Comparison of ENCODE assay signal across 7 mouse cellular contexts in the genomic region with DNA sequence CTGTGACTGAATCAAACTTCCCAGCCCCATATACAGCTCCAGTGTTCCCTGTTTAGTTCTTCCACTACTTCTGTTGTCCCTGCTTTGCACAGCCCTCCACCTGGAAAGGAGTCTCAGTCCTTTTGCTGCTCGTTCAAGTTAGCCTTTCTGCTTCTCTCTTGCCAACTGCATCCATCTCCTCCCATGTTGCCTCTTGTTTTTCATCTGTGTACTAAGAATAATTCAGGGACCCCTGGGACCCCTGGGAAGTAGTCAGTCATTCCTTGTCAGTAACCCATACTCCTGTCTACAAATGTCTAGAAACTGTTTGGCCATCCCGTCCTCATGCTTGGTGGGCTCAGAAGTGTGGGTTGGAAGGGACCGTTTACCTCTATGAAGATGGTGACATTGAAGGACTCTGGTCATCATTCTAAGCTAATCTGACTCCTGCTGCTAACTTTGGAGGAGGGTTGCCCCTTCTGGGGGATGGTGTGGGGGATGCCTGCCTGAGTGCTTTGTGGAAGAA. TPM values are rescaled to one million over a fixed set of nuclear protein-coding genes. Genes with fewer than 3 reads are reported as not detected.
DNase-seq lines count a peak whose midpoint lies in the region; ATAC-seq and TF ChIP-seq lines count a peak whose summit lies in the region.

No protein-coding gene starts in this region.

- no peak for TF ChIP-seq EP300 in lung, postnatal 0 days (IDR thresholded peaks at IDR 0.05)

- no peaks in the 10 kb centered on the region for H3K9me3 ChIP-seq in lung, postnatal 0 days (ENCODE audit: low read length)
- no peaks in the 10 kb centered on the region for H3K9me3 ChIP-seq in erythroblast, embryonic 14.5 days (ENCODE audit: control insufficient read depth, low read length)
- no peaks in the 10 kb centered on the region for H3K9me3 ChIP-seq in limb, embryonic 10.5 days (replicated peaks)

- peak overlapping the region; percentile 70 for H3K4me2 ChIP-seq in lung, postnatal 0 days (replicated peaks; ENCODE audit: low read depth, low read length)

- 0 out of 2 replicates have a peak overlapping the region, but pooled peaks have one; percentile 51 for H3K9ac ChIP-seq in lung, postnatal 0 days (replicated peaks; ENCODE audit: low read depth)

- TF ChIP-seq POLR2A in small intestine, adult 2 months (IDR thresholded peaks at IDR 0.05; ENCODE audit: low read depth, low read length), result no peak

- no peak for ATAC-seq in lung, postnatal 0 days

- H3K36me3 ChIP-seq in lung, postnatal 0 days (ENCODE audit: insufficient read depth, low read length), result no peaks in the 10 kb centered on the region
- H3K36me3 ChIP-seq in erythroblast, embryonic 14.5 days (ENCODE audit: control insufficient read depth), result peaks cover 49% of the 10 kb centered on the region
- H3K36me3 ChIP-seq in limb, embryonic 10.5 days, result peaks cover 40% of the 10 kb centered on the region
- no peaks in the 10 kb centered on the region for H3K36me3 ChIP-seq in small intestine, adult 2 months (ENCODE audit: control insufficient read depth, insufficient read depth, low read length)

- TF ChIP-seq CTCF in lung, postnatal 0 days (IDR thresholded peaks at IDR 0.05), result no peak
- no peak for TF ChIP-seq CTCF in small intestine, adult 2 months (IDR thresholded peaks at IDR 0.05; ENCODE audit: extremely low read depth, insufficient read length, insufficient replicate concordance, low read depth, low read length)

- WGBS in lung, postnatal 0 days, result 30% methylated on average over 3 of the region's 3 CpGs
- 17% methylated on average over 3 of the region's 3 CpGs for WGBS in limb, embryonic 10.5 days
- WGBS in small intestine, adult 2 months, result 60% methylated on average over 3 of the region's 3 CpGs

- no peaks in the 10 kb centered on the region for H3K27me3 ChIP-seq in lung, postnatal 0 days (replicated peaks; ENCODE audit: insufficient read depth, low read length)
- no peaks in the 10 kb centered on the region for H3K27me3 ChIP-seq in erythroblast, embryonic 14.5 days (ENCODE audit: control insufficient read depth)
- no peaks in the 10 kb centered on the region for H3K27me3 ChIP-seq in limb, embryonic 10.5 days (ENCODE audit: low read depth, poor library complexity, severe bottlenecking)
- H3K27me3 ChIP-seq in small intestine, adult 2 months (ENCODE audit: control insufficient read depth, insufficient read depth, low read length), result no peaks in the 10 kb centered on the region

- no peak for DNase-seq in lung, postnatal 0 days (ENCODE audit: low spot score)
- DNase-seq in lung, postnatal 14 days, result no peak
- DNase-seq in limb, embryonic 10.5 days (ENCODE audit: low spot score), result no peak
- no peak for DNase-seq in frontal cortex, adult 2 months (ENCODE audit: extremely low spot score in 1 of 2, low spot score in 1 of 2)
- no peak for DNase-seq in embryo, embryonic 9.5 days (ENCODE audit: extremely low spot score)

- H3K27ac ChIP-seq in lung, postnatal 0 days (ENCODE audit: low read length), result peak overlapping the region; percentile 54; the same call in 1 of the 2 replicates
- H3K27ac ChIP-seq in limb, embryonic 10.5 days, result peak overlapping the region; percentile 97
- no peak overlapping the region for H3K27ac ChIP-seq in small intestine, adult 2 months (ENCODE audit: insufficient read depth, low read depth, low read length)

- H3K4me1 ChIP-seq in lung, postnatal 0 days (ENCODE audit: insufficient read depth, low read depth, low read length), result no peaks in the 10 kb centered on the region; the same call in 1 of the 2 replicates
- peaks cover 81% of the 10 kb centered on the region for H3K4me1 ChIP-seq in erythroblast, embryonic 14.5 days (ENCODE audit: control insufficient read depth)
- H3K4me1 ChIP-seq in limb, embryonic 10.5 days, result peaks cover 44% of the 10 kb centered on the region
- H3K4me1 ChIP-seq in small intestine, adult 2 months (ENCODE audit: control insufficient read depth, insufficient read depth, insufficient read length, low read length), result peaks cover 3% of the 10 kb centered on the region; the same call in 1 of the 2 replicates

- peak overlapping the region; percentile 58 for H3K4me3 ChIP-seq in lung, postnatal 0 days (ENCODE audit: low read depth, low read length)
- peak overlapping the region; percentile 86 for H3K4me3 ChIP-seq in erythroblast, embryonic 14.5 days (replicated peaks)
- peak overlapping the region; percentile 87 for H3K4me3 ChIP-seq in limb, embryonic 10.5 days
- peak overlapping the region; percentile 64; the same call in 1 of the 2 replicates for H3K4me3 ChIP-seq in small intestine, adult 2 months (ENCODE audit: low read depth, low read length)

RNA-seq across cellular contexts. Expression of a gene that starts 1.1 kb away (rescaled TPM):
- 15.5 and 16.7 TPM in 2 replicates for polyA plus RNA-seq in lung, postnatal 0 days (2015; fragmentation: Nextera tagmentation; extraction: Ambion mirVana)
- 8.8 and 11.7 TPM in 2 replicates for polyA plus RNA-seq in erythroblast, embryonic 14.5 days (2012)
- 42.2 and 42.7 TPM in 2 replicates for polyA plus RNA-seq in limb, embryonic 10.5 days (2016; fragmentation: Nextera tagmentation; extraction: Ambion mirVana)
- 3.6 and 5.9 TPM in 2 replicates for polyA plus RNA-seq in small intestine, adult 2 months (2012; rRNA removed)
- 48.0 and 56.7 TPM in 2 replicates for polyA plus RNA-seq in frontal cortex, adult 2 months (2012; rRNA removed)

RNA-seq across cellular contexts. Expression of a gene that starts 18.5 kb away (rescaled TPM):
- 6.2 and 6.7 TPM in 2 replicates for polyA plus RNA-seq in lung, postnatal 0 days (2015; fragmentation: Nextera tagmentation; extraction: Ambion mirVana)
- 0.31 and 0.47 TPM in 2 replicates for polyA plus RNA-seq in erythroblast, embryonic 14.5 days (2012)
- polyA plus RNA-seq in limb, embryonic 10.5 days (2016; fragmentation: Nextera tagmentation; extraction: Ambion mirVana), result 15.9 and 17.8 TPM in 2 replicates
- polyA plus RNA-seq in small intestine, adult 2 months (2012; rRNA removed), result 17.9 and 21.7 TPM in 2 replicates
- 15.8 and 18.4 TPM in 2 replicates for polyA plus RNA-seq in frontal cortex, adult 2 months (2012; rRNA removed)
